Mouse (Mus musculus): ENCODE measurements at regions not wholly inside any gene's neighbourhood (a gene's known extent, or its start where the extent isn't known, plus 50 kb on each side); places are given as distances from the start of the nearest gene placed in this dataset.

GRCm38 (mm10) chr14:100607109-100607508 is 322.6 kb upstream of the Klf12 start:
- DNase-seq, result peak; percentile 37

DNA sequence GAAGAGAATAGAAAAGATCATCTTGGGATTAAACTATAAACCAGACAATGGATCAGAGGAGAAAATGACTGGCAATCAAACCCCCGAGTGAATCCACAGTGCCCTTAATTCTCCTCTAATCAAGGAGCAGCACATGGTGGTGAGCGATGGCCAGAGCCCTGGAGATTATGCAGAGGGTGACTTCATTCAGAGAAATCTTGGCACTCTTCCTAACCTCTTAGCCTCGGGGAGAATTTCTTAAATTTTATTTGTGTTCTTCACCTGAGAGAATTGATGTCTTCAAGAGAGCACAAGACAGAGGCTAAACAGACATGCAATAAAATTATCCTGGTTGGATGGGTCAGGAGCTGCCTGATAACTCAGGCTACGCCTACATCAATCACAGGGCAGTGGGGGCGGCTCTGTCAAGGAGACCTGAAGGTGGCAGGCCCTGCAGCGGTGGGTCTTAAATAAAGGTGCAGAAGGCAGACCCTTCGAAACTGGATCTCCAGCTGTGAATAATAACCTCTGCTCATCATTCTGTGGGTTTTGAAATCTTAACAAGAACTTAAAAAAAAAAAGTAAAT is 316.5 kb upstream of the Klf12 start:
- DNase-seq, result no peak

DNA sequence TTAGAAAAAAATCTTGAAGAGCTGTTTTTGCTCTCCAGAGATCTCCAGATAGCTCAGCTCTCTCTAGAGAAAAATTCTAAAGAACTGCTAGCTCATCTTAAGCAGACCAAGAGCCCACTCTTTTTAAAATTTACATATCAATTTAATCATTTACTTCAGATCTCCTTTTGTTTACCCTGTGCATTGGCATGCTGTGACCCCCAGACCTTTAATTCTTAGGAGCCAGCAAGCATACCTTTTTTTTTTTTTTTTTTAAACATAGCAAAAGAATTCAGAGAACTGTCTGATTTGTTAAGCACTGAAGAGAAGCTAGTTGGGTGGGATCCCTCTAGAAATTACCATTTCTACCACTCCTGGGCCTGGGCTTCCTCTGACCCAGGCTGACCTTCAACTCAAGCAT is 285.5 kb upstream of the Klf12 start:
- DNase-seq, result no peak

DNA sequence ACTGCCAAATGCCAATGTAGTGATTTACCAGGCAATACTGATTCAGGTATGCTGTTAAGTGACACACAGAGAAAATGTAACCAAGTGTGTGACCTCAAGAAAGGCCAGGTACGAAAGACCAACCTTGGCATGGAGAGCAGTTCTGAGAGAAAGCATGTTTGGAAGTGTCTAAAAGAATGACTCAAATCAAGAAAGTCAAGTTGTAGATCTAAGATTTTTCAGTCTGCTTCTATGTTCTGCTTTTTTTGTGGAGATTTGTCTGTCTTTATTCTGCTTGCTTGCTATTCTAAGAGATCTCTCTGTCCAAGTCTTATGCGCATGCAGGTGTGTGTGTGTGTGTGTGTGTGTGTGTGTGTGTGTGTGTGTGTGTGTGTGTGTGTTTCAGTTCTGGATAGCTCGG is 277.4 kb upstream of the Klf12 start:
- no peak for DNase-seq

GRCm38 (mm10) chr14:100558378-100558777 is 273.9 kb upstream of the Klf12 start:
- DNase-seq, result peak; percentile 30

- DNase-seq, result no peak
These were observed 268.0 kb upstream of the Klf12 start for GRCm38 (mm10) chr14:100552466-100552865.

GRCm38 (mm10) chr14:100550266-100550665 is 265.8 kb upstream of the Klf12 start:
- DNase-seq, result no peak

GRCm38 (mm10) chr14:100530217-100530616 is 245.7 kb upstream of the Klf12 start:
- DNase-seq, result no peak

DNA sequence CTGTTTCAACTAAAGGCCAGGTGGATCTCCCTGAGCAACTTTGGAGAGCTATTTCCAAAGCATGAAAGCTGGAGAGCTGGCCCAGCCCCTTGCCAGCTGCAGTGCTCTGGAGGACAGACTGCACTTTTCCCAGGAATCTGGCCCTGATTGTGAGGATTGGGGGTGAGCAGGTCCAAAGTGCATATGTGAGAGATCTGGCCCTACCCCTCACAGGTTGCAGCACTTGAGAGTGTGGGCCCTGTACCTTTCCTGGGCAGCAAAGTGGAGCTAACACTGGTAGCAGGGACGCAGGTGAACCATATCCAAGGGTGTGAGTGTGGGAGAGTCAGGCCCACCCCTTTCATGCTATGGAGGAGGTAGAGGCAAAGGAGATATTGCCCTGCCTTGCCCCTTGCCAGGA is 245.3 kb upstream of the Klf12 start:
- DNase-seq, result no peak

GRCm38 (mm10) chr14:100509396-100509795 is 224.9 kb upstream of the Klf12 start:
- no peak for DNase-seq

GRCm38 (mm10) chr14:100508087-100508486 is 223.6 kb upstream of the Klf12 start:
- DNase-seq, result no peak

- no peak for DNase-seq
These were observed 223.1 kb upstream of the Klf12 start for GRCm38 (mm10) chr14:100507616-100508015.

GRCm38 (mm10) chr14:100488837-100489236 is 204.4 kb upstream of the Klf12 start:
- no peak for DNase-seq

DNA sequence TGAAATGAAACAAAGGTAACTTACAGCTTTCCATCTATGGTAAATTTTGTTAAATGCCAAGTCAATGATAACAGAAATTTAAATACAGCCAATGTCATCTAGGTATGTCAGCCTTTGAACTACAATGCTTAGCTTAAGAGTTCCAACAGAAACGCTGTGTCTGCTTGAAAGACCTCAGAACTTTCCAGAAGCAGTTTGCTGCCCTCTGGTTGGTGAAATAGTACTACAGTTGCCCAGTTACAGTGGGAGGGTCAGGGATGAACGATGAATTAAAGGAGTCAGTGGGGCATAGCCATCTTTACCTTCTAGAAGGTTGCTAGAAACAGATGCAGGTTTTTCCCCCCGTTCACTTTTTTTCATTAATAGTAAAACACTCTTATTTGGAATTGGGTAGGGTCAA is 201.0 kb upstream of the Klf12 start:
- DNase-seq, result peak; percentile 19

DNA sequence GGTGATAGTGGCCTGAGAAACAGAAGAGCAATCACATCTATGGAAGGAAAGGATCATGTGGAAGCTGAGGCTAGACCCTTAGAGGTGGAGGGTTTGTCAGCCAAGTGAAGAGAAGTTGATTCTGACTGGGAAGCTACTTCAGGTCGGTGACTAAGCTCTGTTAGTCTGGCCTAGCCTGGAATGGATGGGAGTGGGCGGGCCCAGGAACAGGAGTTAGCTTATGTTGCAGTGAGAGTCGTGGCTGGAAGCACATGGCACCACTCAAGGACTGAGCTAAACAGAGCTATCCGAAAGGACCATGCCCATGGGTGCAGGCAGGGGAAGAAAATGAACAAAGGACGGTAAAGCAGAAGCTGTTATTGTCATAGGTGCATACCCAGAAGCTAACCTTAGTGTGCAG is 199.6 kb upstream of the Klf12 start:
- DNase-seq, result no peak

- DNase-seq, result no peak
These were observed 193.3 kb upstream of the Klf12 start for GRCm38 (mm10) chr14:100477595-100478380.

GRCm38 (mm10) chr14:100468311-100468710 is 183.8 kb upstream of the Klf12 start:
- DNase-seq, result no peak

DNA sequence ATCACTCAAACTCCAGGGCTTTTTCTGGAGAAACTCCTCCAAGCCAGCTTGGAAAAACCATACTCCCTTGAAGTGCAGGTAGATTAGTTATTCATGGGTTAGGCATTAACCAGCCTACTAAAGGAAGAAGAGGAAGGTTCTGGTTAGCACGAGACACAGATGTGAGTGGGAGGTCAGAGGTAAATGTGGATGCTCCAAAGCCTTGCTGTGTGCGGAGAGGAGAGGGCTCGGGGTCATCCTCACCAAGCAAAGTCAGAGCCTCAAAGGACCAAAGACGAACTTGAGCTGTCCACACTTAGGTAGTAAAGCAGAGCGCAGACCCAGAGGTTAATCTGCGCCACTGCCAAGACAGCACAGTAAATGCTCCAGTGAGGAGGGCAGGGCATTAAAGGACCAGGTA is 177.8 kb upstream of the Klf12 start:
- no peak for DNase-seq

DNA sequence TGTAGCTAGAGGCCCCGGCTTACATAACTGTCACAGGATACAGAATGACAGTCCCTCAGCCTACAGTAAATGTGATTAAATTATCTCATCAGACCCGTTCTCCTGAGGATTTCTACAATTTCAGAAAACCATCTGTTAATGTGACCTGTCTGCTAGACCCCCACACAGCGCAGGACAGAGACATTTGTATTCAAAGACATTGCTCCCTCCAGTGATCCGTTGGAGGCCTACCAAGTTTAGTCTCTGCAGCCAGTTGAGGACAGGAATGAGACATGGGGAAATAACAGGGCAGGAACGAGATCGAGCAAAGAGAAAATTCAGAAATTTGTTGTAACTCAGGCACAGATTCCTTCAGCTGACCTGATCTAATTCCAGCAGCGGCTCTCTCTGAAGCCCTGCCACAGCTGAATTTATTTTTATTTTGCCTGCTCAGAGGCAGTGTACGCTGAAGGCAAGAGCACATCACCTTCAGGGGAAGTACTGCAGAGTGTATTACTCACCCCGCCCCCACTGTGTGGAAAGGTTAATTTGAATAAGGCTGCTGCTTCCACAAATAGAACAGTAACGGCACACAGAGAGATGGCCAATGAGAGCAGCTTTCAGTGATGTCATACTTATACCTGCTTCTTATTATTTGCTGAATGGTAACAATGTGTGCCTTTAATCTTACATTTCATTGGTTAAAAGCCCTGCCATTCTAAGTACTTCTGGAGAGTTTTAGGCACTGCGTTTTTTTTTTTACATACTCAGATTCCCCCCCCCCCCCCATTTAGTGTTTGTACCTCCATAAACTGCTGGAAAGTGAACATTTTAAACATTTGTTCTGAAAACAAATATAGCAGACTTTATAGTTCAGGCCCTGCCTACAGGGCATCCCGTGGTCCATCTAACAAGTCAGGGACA is 176.9 kb upstream of the Klf12 start:
- peak; percentile 10 for DNase-seq

DNA sequence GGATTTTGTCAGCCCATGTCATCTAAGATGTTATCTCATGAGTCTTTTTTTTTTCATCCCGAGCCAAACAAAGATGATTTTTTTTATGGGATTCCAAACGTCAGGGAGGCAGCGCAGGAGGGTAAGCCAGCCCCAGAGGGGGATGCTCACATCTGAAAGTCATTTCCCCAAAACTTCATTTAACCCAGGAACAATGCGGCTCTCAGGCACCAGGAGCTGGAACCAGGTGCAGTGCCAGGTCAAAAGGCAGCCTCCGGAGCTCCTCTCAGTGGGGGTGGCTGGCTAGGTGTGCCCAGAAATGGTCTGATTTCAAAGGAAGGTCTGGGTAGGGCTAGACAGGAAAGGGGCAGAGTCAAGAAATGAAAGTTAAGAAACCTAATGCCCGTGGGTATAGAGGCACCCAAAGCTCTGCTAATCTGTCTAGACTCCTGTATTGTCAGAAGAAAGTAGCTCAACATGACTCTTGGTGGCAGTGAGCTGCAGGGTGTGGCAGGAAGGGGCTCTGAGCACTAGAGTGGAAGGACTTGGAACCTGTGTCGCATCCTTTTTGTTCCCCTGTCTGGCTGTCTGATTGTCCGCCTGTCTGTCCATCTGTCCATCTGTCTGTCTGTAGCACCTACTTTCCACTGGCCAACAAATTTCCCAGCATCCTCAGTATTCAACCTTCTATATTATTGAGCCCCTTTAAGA is 175.3 kb upstream of the Klf12 start:
- no peak for DNase-seq

GRCm38 (mm10) chr14:100458727-100459447 is 174.4 kb upstream of the Klf12 start:
- DNase-seq, result peak; percentile 46
